Mouse (Mus musculus) liver, postnatal 0 days (tissue): ENCODE measurements at regions not wholly inside any gene's neighbourhood (a gene's known extent, or its start where the extent isn't known, plus 50 kb on each side); places are given as distances from the start of the nearest gene placed in this dataset.

Source experiments
- CTCF ChIP-seq: sonication (generic); IDR thresholded peaks from 2 replicates; pipeline ENCODE4 v1.5.1; 2016; ENCODE audit warnings: antibody characterized with exemption, low read depth
- EP300 ChIP-seq: IDR thresholded peaks from 2 replicates; pipeline ENCODE4 v1.6.1; 2016; ENCODE audit warnings: antibody characterized with exemption, low read depth, mild to moderate bottlenecking

- TF ChIP-seq CTCF (no peak), EP300 (no peak)
These were observed 52.7 kb upstream of the Nap1l1 start for GRCm38 (mm10) chr10:111420195-111420838.
